Mouse (Mus musculus): Measurements from ENCODE around the gene Lpin2. TPM values are rescaled to one million over a fixed set of nuclear protein-coding genes. Genes with fewer than 3 reads are reported as not detected.

Lpin2 gene
- polyA plus RNA-seq, 1 experiment from 2014 or later: 39.9 TPM

DNA sequence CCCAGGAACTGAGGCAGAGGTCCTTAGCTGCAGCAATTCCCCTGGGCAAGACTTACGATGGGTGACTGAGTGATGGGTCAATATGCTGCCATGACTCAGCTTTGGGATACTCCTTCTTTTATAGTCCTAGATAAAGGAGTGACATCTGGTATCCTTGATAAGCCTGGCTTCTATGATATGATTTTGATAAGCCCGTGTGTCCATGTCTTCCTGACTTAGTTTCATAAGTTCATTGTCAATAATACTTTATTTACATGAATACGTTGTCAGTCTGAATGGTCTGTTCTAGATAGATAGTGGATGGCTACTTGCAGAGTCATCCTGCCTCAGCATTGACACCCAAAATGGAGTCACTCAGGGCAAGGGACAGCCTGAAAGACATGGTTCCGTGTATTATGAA, 11.2 kb upstream of the Lpin2 start:
- Histone ChIP-seq H3K9ac (no peak overlapping the region), H3K9me3 (ENCODE audit: low read depth, low read length) (no peaks in the 10 kb centered on the region), H3K27ac (ENCODE audit: low read depth) (no peak overlapping the region), H3K4me2 (no peak overlapping the region), H3K4me3 (ENCODE audit: low read depth, low read length) (no peak overlapping the region), H3K4me1 (ENCODE audit: insufficient read depth) (no peaks in the 10 kb centered on the region), H3K36me3 (ENCODE audit: insufficient read depth) (no peaks in the 10 kb centered on the region), H3K27me3 (ENCODE audit: insufficient read depth, low read length) (no peaks in the 10 kb centered on the region)
- TF ChIP-seq CTCF (IDR thresholded peaks at IDR 0.05; ENCODE audit: low read depth): no peak
- WGBS: 71% methylated on average over 4 of the region's 4 CpGs
- ATAC-seq (ENCODE audit: insufficient read depth) (no peak), DNase-seq (no peak)

DNA sequence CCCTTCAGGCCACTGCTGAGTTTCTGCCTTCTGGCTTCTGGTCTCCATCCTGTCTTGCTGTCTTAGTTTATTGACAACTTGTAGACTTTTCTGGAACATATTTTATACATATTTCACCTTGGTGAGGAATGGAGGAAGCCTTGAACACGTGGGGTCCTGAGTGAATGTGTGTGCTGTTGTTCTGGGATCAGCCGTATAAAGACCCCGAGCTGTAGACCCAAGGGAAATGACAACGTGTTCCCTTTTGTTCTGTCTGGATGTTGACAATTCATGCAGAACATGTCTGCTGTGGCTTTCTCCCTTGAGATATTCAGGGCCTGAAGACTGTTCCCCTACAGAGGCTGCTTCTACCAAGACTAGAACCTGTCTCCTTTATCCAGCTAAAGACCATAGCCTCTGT, 5.0 kb upstream of the Lpin2 start:
- ATAC-seq (ENCODE audit: insufficient read depth) (no peak), DNase-seq (no peak)
- Histone ChIP-seq H3K4me1 (ENCODE audit: insufficient read depth) (0 out of 2 replicates have a peak, but pooled peaks cover 4% of the 10 kb centered on the region), H3K9me3 (ENCODE audit: low read depth, low read length) (no peaks in the 10 kb centered on the region), H3K27me3 (ENCODE audit: insufficient read depth, low read length) (no peaks in the 10 kb centered on the region), H3K4me2 (no peak overlapping the region), H3K9ac (no peak overlapping the region), H3K27ac (ENCODE audit: low read depth) (no peak overlapping the region), H3K36me3 (ENCODE audit: insufficient read depth) (no peaks in the 10 kb centered on the region), H3K4me3 (ENCODE audit: low read depth, low read length) (no peak overlapping the region)
- no peak for TF ChIP-seq CTCF (IDR thresholded peaks at IDR 0.05; ENCODE audit: low read depth)
- WGBS: 66% methylated on average over 4 of the region's 4 CpGs

DNA sequence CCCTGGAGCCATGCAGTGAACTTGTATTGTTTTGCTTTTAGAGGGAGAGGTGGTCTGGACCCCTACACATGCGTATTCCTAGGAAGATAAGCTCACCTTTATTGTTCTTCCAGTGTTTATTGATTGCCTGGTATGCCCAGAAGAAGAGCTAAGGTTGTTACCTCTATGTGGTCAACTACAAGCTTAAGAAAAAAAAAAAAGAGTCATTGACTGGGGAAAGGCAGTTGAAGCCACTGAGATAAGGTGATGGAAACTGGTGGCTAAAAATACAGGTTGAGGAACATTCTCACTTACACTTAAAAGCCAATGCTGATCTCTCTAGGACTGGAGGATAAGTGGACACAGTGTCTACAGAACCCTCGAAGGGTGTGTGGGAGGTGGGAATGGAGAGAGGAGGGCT, 4.4 kb upstream of the Lpin2 start:
- TF ChIP-seq CTCF (IDR thresholded peaks at IDR 0.05; ENCODE audit: low read depth): no peak
- Histone ChIP-seq H3K4me1 (ENCODE audit: insufficient read depth) (0 out of 2 replicates have a peak, but pooled peaks cover 6% of the 10 kb centered on the region), H3K4me2 (no peak overlapping the region), H3K9ac (no peak overlapping the region), H3K9me3 (ENCODE audit: low read depth, low read length) (no peaks in the 10 kb centered on the region), H3K36me3 (ENCODE audit: insufficient read depth) (no peaks in the 10 kb centered on the region), H3K27me3 (ENCODE audit: insufficient read depth, low read length) (no peaks in the 10 kb centered on the region), H3K4me3 (ENCODE audit: low read depth, low read length) (no peak overlapping the region), H3K27ac (ENCODE audit: low read depth) (no peak overlapping the region)
- no peak for ATAC-seq (ENCODE audit: insufficient read depth)
- DNase-seq: no peak
- 84% methylated on average over 2 of the region's 2 CpGs for WGBS

DNA sequence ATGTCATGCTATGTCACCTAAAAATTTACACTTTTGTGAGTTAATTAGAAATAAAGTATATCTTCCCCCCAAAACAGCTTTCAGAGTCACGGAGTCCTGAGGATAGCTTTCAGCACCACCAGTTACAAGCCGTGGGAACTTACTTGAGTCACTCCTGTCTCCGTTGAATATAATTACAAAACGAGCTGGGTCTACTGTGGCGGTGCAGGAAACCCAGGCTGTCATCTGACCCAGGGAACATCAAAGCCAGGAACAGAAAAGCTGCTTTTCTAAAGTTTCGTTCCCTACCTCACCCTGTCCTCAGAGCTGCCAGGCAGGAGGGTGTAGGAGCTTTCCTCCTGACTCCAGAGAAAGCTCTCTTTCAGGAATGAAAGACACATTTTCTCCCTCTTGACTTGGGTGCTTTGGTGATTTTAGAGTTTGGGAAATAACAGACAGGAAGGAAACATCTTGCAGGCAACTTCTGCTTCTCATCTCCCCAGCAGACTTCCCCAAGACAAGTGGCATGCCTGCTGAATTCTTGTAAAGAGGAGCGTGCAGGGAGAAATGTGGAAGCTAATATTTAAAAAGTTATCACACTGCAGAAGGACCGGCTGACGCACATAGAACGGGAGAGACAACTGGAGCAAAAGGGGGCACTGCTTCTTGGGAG, 3.7 kb upstream of the Lpin2 start:
- Histone ChIP-seq H3K9me3 (ENCODE audit: low read depth, low read length) (no peaks in the 10 kb centered on the region), H3K4me3 (ENCODE audit: low read depth, low read length) (no peak overlapping the region), H3K4me2 (no peak overlapping the region), H3K27ac (ENCODE audit: low read depth) (no peak overlapping the region), H3K9ac (no peak overlapping the region), H3K4me1 (ENCODE audit: insufficient read depth) (0 out of 2 replicates have a peak, but pooled peaks cover 6% of the 10 kb centered on the region), H3K27me3 (ENCODE audit: insufficient read depth, low read length) (no peaks in the 10 kb centered on the region), H3K36me3 (ENCODE audit: insufficient read depth) (no peaks in the 10 kb centered on the region)
- 21% methylated on average over 10 of the region's 10 CpGs for WGBS
- TF ChIP-seq CTCF (IDR thresholded peaks at IDR 0.05; ENCODE audit: low read depth): no peak
- ATAC-seq (ENCODE audit: insufficient read depth) (no peak), DNase-seq (peak; percentile 22)

DNA sequence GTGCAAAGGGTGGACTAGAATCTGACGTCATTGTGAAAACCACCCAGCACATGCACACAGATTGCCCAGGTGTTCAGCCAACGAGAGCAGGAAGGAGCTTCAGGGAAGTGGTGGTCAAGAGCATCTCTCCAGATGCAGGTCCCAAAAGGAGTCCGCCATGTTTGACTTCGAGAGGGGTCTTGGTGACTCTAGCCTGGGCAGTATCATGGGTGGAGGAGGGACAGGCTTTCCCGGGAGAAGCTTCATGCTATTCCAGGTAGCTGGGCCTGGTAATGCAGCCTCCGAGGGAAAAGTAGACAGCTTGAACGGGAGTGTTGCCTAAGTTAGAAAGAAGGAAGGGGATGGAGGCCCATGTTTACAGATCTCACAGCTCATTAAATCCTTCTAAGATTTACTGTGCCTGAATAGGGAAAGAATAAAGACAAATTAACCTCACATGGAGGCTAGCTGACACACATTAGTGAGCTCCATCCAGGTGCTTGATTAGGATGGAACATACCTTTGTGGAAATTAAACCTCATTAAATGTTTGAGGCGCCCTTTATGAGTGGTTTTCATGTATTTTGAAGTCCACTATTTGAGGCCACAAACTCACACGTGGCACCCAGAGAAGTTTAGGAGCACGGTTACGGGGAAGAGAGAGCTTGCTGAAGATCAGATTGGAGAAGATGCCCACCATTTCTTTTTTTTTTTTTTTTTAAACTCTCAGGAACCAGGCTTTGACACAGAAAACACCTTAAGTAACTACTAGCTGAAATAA, 2.6 kb upstream of the Lpin2 start:
- WGBS: 86% methylated on average over 11 of the region's 11 CpGs
- TF ChIP-seq CTCF (IDR thresholded peaks at IDR 0.05; ENCODE audit: low read depth): no peak
- DNase-seq (no peak), ATAC-seq (ENCODE audit: insufficient read depth) (no peak)
- Histone ChIP-seq H3K36me3 (ENCODE audit: insufficient read depth) (no peaks in the 10 kb centered on the region), H3K4me3 (ENCODE audit: low read depth, low read length) (no peak overlapping the region), H3K27ac (ENCODE audit: low read depth) (no peak overlapping the region), H3K27me3 (ENCODE audit: insufficient read depth, low read length) (no peaks in the 10 kb centered on the region), H3K4me1 (ENCODE audit: insufficient read depth) (0 out of 2 replicates have a peak, but pooled peaks cover 6% of the 10 kb centered on the region), H3K4me2 (no peak overlapping the region), H3K9me3 (ENCODE audit: low read depth, low read length) (no peaks in the 10 kb centered on the region), H3K9ac (no peak overlapping the region)

DNA sequence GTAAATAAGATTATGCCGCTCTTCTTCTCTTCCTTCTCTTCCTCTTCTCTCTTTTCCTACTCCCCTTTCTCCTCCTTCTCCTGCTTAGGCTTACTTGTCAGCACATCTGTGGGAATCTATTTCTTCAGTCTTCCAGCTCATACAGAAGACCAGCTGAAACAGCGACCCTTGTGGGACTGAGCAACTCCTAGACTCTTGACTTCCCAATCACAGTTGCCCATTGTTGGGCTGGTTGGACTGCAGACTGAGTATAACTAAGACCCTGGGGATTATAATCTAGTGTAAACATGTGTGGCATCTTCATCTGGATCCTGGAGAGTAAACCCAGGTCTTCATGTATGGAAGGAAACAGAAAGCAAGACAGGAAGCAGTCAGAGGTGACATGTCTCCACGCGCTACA, 1.8 kb upstream of the Lpin2 start:
- H3K4me2 ChIP-seq: no peak overlapping the region

More for the DNA sequence above, 1.8 kb upstream of the Lpin2 start:
- DNase-seq: no peak
- H3K4me1 ChIP-seq (ENCODE audit: insufficient read depth): 0 out of 2 replicates have a peak, but pooled peaks cover 6% of the 10 kb centered on the region
- H3K4me3 ChIP-seq (ENCODE audit: low read depth, low read length): no peak overlapping the region
- H3K27me3 ChIP-seq (ENCODE audit: insufficient read depth, low read length): no peaks in the 10 kb centered on the region
- no peaks in the 10 kb centered on the region for H3K36me3 ChIP-seq (ENCODE audit: insufficient read depth)
- WGBS: 95% methylated on average over 4 of the region's 4 CpGs
- TF ChIP-seq CTCF (IDR thresholded peaks at IDR 0.05; ENCODE audit: low read depth): no peak
- H3K27ac ChIP-seq (ENCODE audit: low read depth): no peak overlapping the region
- H3K9ac ChIP-seq: no peak overlapping the region
- ATAC-seq (ENCODE audit: insufficient read depth): no peak
- H3K9me3 ChIP-seq (ENCODE audit: low read depth, low read length): no peaks in the 10 kb centered on the region

Measured in lung, embryonic 14.5 days (tissue).